Mouse (Mus musculus) hindbrain, embryonic 16.5 days (tissue): Measurements from ENCODE around the gene Glis3. TPM values are rescaled to one million over a fixed set of nuclear protein-coding genes. Genes with fewer than 3 reads are reported as not detected.

Source experiments
- ATAC-seq: fragments of 200-750 bp; cut with Nextera tagmentation; 2 replicates; pipeline ENCODE4 v1.8.0; 2017; ENCODE audit warnings: moderate TSS enrichment, moderate library complexity
- H3K27ac ChIP-seq: fragments of 300-500 bp; sonication (generic); 2 replicates; pipeline ENCODE4 v1.5.1; 2014; ENCODE audit warnings: low read depth, mild to moderate bottlenecking, control low read depth, low read length, moderate library complexity
- H3K27me3 ChIP-seq: fragments of 300-500 bp; sonication (generic); replicated peaks from 2 replicates; pipeline ENCODE4 v1.6.1; 2014; ENCODE audit warnings: low read length; ENCODE audit not compliant: control insufficient read depth, insufficient read depth
- H3K36me3 ChIP-seq: fragments of 300-500 bp; sonication (generic); 2 replicates; pipeline ENCODE4 v1.6.1; 2014; ENCODE audit warnings: mild to moderate bottlenecking, low read length, moderate library complexity, mixed read lengths; ENCODE audit not compliant: control insufficient read depth, insufficient read depth
- H3K4me1 ChIP-seq: fragments of 300-500 bp; sonication (generic); 2 replicates; pipeline ENCODE4 v1.6.1; 2014; ENCODE audit warnings: low read depth, low read length; ENCODE audit not compliant: control insufficient read depth, insufficient read depth
- H3K4me2 ChIP-seq: fragments of 300-500 bp; sonication (generic); 2 replicates; pipeline ENCODE4 v1.6.1; 2014; ENCODE audit warnings: mild to moderate bottlenecking, low read length, control low read depth, moderate library complexity
- H3K4me3 ChIP-seq: fragments of 300-500 bp; sonication (generic); 2 replicates; pipeline ENCODE4 v1.5.1; 2014; ENCODE audit warnings: mild to moderate bottlenecking, low read length, control low read depth, moderate library complexity
- H3K9ac ChIP-seq: fragments of 300-500 bp; sonication (generic); 2 replicates; pipeline ENCODE4 v1.6.1; 2014; ENCODE audit warnings: low read depth, mild to moderate bottlenecking, control low read depth, low read length, moderate library complexity
- H3K9me3 ChIP-seq: fragments of 300-500 bp; sonication (generic); 2 replicates; pipeline ENCODE4 v1.6.1; 2014; ENCODE audit warnings: mild to moderate bottlenecking, low read length, moderate library complexity; ENCODE audit not compliant: control insufficient read depth
- WGBS: fragments of 180-500 bp; shearing (Covaris S2); extraction: QIAGEN DNeasy Blood & Tissue Kit; methylation state at CpG from one replicate; pipeline ENCODE4 v1.1.7; 2014; 5-methylcytosine and 5-hydroxymethylcytosine counted together
- polyA plus RNA-seq: library from polyadenylated mRNA; unstranded; fragments of >200 nt; fragmentation: Nextera tagmentation; extraction: Ambion mirVana; gene quantifications from 2 replicates; pipeline ENCODE4 v1.2.1, GENCODE M21; 2015

The Glis3 gene
- polyA plus RNA-seq, 1 experiment from 2014 or later: 2.5 TPM

GRCm38 (mm10) chr19:28503011-28503410 is 176.9 kb downstream of the Glis3 start:
- Histone ChIP-seq H3K9ac (no peak overlapping the region), H3K4me3 (no peak overlapping the region), H3K27ac (no peak overlapping the region), H3K27me3 (no peaks in the 10 kb centered on the region), H3K9me3 (no peaks in the 10 kb centered on the region), H3K36me3 (no peaks in the 10 kb centered on the region), H3K4me1 (no peaks in the 10 kb centered on the region), H3K4me2 (no peak overlapping the region)
- no peak for ATAC-seq
- 82% methylated on average over 12 of the region's 12 CpGs for WGBS

- no peak overlapping the region for H3K4me3 ChIP-seq
- no peak overlapping the region for H3K9ac ChIP-seq
- no peaks in the 10 kb centered on the region for H3K4me1 ChIP-seq
- H3K9me3 ChIP-seq: no peaks in the 10 kb centered on the region
- H3K4me2 ChIP-seq: no peak overlapping the region
- WGBS: 61% methylated on average over 9 of the region's 9 CpGs
- no peak for ATAC-seq
- H3K27me3 ChIP-seq: no peaks in the 10 kb centered on the region
- no peaks in the 10 kb centered on the region for H3K36me3 ChIP-seq
- H3K27ac ChIP-seq: no peak overlapping the region
Observed at GRCm38 (mm10) chr19:28500975-28501374, 178.9 kb downstream of the Glis3 start.

- Histone ChIP-seq H3K9me3 (no peaks in the 10 kb centered on the region), H3K27me3 (no peaks in the 10 kb centered on the region), H3K27ac (no peak overlapping the region), H3K4me1 (no peaks in the 10 kb centered on the region), H3K4me3 (no peak overlapping the region), H3K4me2 (no peak overlapping the region), H3K36me3 (no peaks in the 10 kb centered on the region), H3K9ac (no peak overlapping the region)
- no peak for ATAC-seq
- WGBS: 83% methylated on average over 14 of the region's 14 CpGs
Observed at GRCm38 (mm10) chr19:28500505-28500904, 179.4 kb downstream of the Glis3 start.

- Histone ChIP-seq H3K4me2 (no peak overlapping the region), H3K27ac (no peak overlapping the region), H3K36me3 (no peaks in the 10 kb centered on the region), H3K9me3 (no peaks in the 10 kb centered on the region), H3K9ac (no peak overlapping the region), H3K27me3 (no peaks in the 10 kb centered on the region), H3K4me1 (no peaks in the 10 kb centered on the region), H3K4me3 (no peak overlapping the region)
- ATAC-seq: no peak
- 95% methylated on average over 5 of the region's 5 CpGs for WGBS
Observed at GRCm38 (mm10) chr19:28499786-28500185, 180.1 kb downstream of the Glis3 start.

GRCm38 (mm10) chr19:28495926-28496325 is 184.0 kb downstream of the Glis3 start:
- no peak for ATAC-seq
- H3K27me3 ChIP-seq: no peaks in the 10 kb centered on the region
- no peaks in the 10 kb centered on the region for H3K36me3 ChIP-seq
- WGBS: 52% methylated on average over 6 of the region's 6 CpGs
- H3K9me3 ChIP-seq: no peaks in the 10 kb centered on the region
- H3K4me2 ChIP-seq: no peak overlapping the region
- no peak overlapping the region for H3K27ac ChIP-seq
- no peaks in the 10 kb centered on the region for H3K4me1 ChIP-seq
- H3K9ac ChIP-seq: no peak overlapping the region
- no peak overlapping the region for H3K4me3 ChIP-seq

DNA sequence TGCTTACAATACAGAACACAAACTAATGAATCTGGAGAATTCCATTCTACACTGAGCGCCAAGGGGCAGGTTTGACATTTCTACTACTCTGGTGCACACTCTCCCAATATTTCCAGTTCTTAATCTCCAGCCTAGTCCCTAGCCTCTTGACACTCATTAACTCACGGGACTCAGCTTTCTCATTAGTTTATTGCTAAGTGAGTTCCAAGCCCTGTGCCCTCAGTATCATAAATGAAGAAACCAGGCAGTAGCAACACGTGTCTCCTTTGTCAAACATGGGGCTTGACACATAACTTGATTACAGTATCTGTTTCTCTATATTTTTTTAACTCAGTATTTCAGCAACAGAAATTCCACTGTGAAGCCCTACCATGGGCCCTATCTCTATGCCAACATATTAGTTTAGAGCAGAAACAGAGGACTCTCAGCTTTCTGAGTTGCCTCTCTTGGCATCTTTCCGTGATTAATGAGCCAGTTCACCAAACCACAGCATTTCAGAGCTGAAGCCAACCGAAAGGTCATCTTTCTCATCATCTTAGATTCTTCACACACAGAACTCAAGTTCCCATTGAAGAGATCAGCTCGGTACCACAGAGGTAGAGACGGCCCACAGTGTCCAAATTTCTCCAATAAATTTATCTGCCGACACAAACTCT is 186.1 kb downstream of the Glis3 start:
- 89% methylated on average over 8 of the region's 8 CpGs for WGBS
- Histone ChIP-seq H3K9ac (no peak overlapping the region), H3K4me1 (no peaks in the 10 kb centered on the region), H3K9me3 (no peaks in the 10 kb centered on the region), H3K4me3 (no peak overlapping the region), H3K36me3 (no peaks in the 10 kb centered on the region), H3K4me2 (no peak overlapping the region), H3K27me3 (no peaks in the 10 kb centered on the region), H3K27ac (no peak overlapping the region)
- ATAC-seq: no peak

DNA sequence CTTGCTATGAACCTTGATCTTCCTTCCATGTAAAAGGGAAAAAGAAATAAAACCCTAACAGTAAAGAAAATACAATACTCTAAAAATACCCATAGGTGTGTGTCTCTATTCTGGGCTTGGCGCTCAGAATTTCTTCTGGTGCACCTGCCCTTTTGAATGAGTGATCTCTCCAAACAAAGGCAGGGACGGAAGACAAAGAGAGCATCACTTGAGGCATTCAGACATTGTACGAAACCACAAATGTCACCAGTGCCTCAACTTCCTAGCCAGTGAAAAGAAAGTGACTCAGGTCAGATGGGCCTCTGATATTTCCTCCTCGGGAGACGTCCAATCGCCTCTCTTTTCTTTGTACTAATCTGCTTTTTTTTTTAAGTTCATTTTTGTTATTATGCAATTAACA is 201.8 kb downstream of the Glis3 start:
- peaks cover 4% of the 10 kb centered on the region; the same call in 1 of the 2 replicates for H3K4me1 ChIP-seq
- no peak overlapping the region for H3K4me3 ChIP-seq
- no peak for ATAC-seq
- no peak overlapping the region for H3K4me2 ChIP-seq
- WGBS: 33% methylated on average over 6 of the region's 6 CpGs
- no peak overlapping the region for H3K27ac ChIP-seq
- no peaks in the 10 kb centered on the region for H3K36me3 ChIP-seq
- H3K9ac ChIP-seq: no peak overlapping the region
- no peaks in the 10 kb centered on the region for H3K9me3 ChIP-seq
- no peaks in the 10 kb centered on the region for H3K27me3 ChIP-seq

DNA sequence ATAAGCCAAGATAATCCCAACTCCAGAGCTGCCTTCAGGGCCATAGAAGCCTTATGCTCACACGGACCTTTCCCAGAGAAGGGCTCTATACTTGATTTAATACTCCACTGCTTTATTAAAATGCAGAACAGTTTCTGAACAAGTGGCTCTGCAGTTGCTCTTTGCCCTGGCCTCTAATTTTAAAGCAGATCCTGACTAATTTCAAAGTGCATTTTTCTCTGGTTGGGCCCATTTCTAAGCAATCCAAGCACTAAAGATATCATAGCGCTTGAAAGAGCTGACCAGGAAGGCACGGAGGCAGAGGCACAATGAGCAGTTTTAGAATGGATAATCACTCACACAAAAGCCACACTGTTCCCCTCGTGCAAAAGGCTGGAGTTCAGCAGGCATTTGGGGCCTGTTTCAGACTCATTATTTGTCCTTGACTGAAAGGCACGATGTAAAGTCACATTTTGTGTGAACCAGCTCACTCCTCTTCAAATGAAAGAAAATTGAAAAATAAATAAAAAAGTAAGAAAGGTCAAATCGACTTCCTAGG is 202.5 kb downstream of the Glis3 start:
- no peak for ATAC-seq
- no peaks in the 10 kb centered on the region for H3K36me3 ChIP-seq
- no peaks in the 10 kb centered on the region for H3K9me3 ChIP-seq
- no peak overlapping the region for H3K9ac ChIP-seq
- no peak overlapping the region for H3K27ac ChIP-seq
- H3K4me3 ChIP-seq: no peak overlapping the region
- H3K4me1 ChIP-seq: peaks cover 4% of the 10 kb centered on the region; the same call in 1 of the 2 replicates
- 17% methylated on average over 6 of the region's 6 CpGs for WGBS
- H3K27me3 ChIP-seq: no peaks in the 10 kb centered on the region
- H3K4me2 ChIP-seq: no peak overlapping the region

- Histone ChIP-seq H3K27ac (no peak overlapping the region), H3K36me3 (no peaks in the 10 kb centered on the region), H3K9me3 (no peaks in the 10 kb centered on the region), H3K9ac (no peak overlapping the region), H3K4me2 (no peak overlapping the region), H3K27me3 (no peaks in the 10 kb centered on the region), H3K4me1 (peaks cover 4% of the 10 kb centered on the region; the same call in 1 of the 2 replicates), H3K4me3 (no peak overlapping the region)
- 70% methylated on average over 5 of the region's 5 CpGs for WGBS
- no peak for ATAC-seq
Observed at GRCm38 (mm10) chr19:28473621-28474020, 206.3 kb downstream of the Glis3 start.
